Mouse (Mus musculus): ENCODE measurements around the gene Fam107b. TPM values are rescaled to one million over a fixed set of nuclear protein-coding genes. Genes with fewer than 3 reads are reported as not detected.

The Fam107b gene
- polyA plus RNA-seq, 1 experiment from 2014 or later, result 56.7 TPM

DNA sequence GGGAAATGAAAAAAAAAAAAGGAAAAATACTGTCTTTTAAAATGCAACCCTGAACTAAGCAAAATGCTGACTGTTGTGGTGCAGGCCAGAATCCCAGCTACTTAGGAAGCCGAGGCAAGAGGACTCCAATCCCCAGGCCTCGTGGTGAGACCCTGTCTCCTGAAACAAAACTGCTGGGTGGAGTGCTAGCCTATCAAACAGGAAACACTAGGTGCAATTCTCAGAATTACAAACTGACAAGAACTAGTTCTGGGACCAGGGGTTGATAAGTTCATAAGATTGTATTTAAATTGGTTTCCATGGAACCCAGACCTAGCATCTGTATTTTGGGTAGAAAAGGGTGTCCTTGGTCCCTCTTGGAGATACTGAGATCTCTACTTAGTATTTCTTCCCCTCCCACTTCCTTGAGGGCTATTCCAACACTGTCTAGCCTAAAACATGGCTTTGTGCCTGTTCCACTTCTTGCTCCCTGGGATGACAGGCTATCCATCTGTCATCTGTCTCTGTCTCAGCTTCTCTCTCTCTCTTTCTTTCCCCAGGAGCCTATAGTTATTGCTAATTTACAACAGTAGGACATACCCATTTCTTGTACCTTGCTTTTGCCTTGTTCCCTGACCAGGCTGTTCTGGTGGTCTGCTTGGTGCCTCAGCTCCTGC lies 24.5 kb downstream of the Fam107b start:
- Histone ChIP-seq H3K27me3 (ENCODE audit: control insufficient read depth, insufficient read depth, low read length) (no peaks in the 10 kb centered on the region), H3K4me1 (replicated peaks; ENCODE audit: control insufficient read depth, insufficient read depth, low read length) (no peaks in the 10 kb centered on the region), H3K4me2 (ENCODE audit: low read depth, low read length, severe bottlenecking) (no peak overlapping the region), H3K27ac (ENCODE audit: low read depth, low read length) (no peak overlapping the region), H3K36me3 (ENCODE audit: control insufficient read depth, insufficient read depth, low read length) (no peaks in the 10 kb centered on the region), H3K9ac (ENCODE audit: low read length) (no peak overlapping the region), H3K9me3 (ENCODE audit: control insufficient read depth, low read length) (no peaks in the 10 kb centered on the region; the same call in 1 of the 2 replicates), H3K4me3 (ENCODE audit: low read depth, low read length) (no peak overlapping the region)
- DNase-seq (ENCODE audit: low spot score) (no peak), ATAC-seq (replicated peaks; ENCODE audit: low FRiP score) (no peak)
- WGBS, result 79% methylated on average over 2 of the region's 2 CpGs

DNA sequence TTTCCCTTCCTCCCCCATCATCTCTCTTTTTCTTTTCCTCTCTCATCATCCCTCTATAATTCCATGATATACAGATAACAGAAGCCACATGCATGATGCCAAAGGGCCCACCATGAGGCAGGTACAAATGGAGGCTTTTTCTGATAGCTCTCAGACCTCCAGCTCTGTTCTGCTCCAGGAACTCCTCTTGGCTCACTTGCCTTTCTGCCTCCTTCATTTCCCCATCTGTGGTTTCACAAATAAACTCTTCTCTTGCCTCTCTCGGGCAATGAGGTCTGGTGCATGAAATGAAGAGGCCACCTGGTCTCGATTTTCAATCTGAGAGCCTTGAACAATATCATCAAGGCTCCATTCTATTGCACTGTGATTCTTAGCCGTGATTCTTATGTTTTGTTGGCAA lies 30.1 kb downstream of the Fam107b start:
- no peak for ATAC-seq (replicated peaks; ENCODE audit: low FRiP score)
- Histone ChIP-seq H3K4me1 (replicated peaks; ENCODE audit: control insufficient read depth, insufficient read depth, low read length) (no peaks in the 10 kb centered on the region), H3K27me3 (ENCODE audit: control insufficient read depth, insufficient read depth, low read length) (no peaks in the 10 kb centered on the region), H3K27ac (ENCODE audit: low read depth, low read length) (no peak overlapping the region), H3K4me3 (ENCODE audit: low read depth, low read length) (no peak overlapping the region), H3K4me2 (ENCODE audit: low read depth, low read length, severe bottlenecking) (no peak overlapping the region), H3K9me3 (ENCODE audit: control insufficient read depth, low read length) (no peaks in the 10 kb centered on the region), H3K9ac (ENCODE audit: low read length) (no peak overlapping the region), H3K36me3 (ENCODE audit: control insufficient read depth, insufficient read depth, low read length) (no peaks in the 10 kb centered on the region)
- no peak for DNase-seq (ENCODE audit: low spot score)
- WGBS, result 75% methylated on average over 3 of the region's 3 CpGs

DNA sequence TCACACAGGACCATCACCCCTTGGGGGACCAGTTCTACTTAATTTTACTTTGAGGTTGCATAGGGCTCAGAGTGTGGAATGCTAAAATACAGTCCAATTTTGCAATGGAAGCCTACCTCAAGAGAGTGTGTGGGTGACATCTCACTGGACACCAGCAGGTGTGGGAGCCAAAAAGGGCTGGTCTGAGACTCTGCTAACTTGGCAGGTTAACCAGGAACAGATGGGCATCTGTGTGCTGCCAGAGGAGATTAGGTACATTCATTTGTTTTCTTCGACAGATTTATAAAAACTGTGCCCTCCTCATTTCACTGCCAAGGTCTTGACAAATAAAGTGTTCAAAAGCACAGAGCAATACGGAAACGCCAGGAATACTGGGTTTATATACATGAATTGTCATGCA lies 32.3 kb downstream of the Fam107b start:
- ATAC-seq (replicated peaks; ENCODE audit: low FRiP score) (no peak), DNase-seq (ENCODE audit: low spot score) (no peak)
- Histone ChIP-seq H3K4me1 (replicated peaks; ENCODE audit: control insufficient read depth, insufficient read depth, low read length) (no peaks in the 10 kb centered on the region), H3K9ac (ENCODE audit: low read length) (no peak overlapping the region), H3K9me3 (ENCODE audit: control insufficient read depth, low read length) (no peaks in the 10 kb centered on the region), H3K4me2 (ENCODE audit: low read depth, low read length, severe bottlenecking) (no peak overlapping the region), H3K4me3 (ENCODE audit: low read depth, low read length) (no peak overlapping the region), H3K27me3 (ENCODE audit: control insufficient read depth, insufficient read depth, low read length) (no peaks in the 10 kb centered on the region), H3K27ac (ENCODE audit: low read depth, low read length) (no peak overlapping the region), H3K36me3 (ENCODE audit: control insufficient read depth, insufficient read depth, low read length) (no peaks in the 10 kb centered on the region)
- 87% methylated on average over 3 of the region's 3 CpGs for WGBS

DNA sequence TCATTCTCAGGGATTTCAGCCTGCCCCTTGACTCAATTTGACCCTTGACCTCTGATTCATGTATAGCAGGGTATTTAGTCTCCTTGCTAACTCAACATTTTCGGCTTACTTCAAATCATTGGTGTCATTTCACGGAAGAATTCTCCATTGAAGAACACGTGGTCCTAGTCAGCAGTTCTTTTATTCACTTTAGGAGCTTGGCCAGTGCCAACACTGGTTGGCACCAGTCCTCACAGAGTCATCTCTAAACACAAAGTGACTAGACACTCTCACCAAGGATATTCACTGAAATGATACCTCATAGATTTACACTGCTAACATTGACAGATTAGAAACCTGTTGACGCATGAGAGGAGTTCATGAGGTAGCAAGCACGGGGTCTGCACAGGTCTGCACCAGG lies 32.9 kb downstream of the Fam107b start:
- Histone ChIP-seq H3K27me3 (ENCODE audit: control insufficient read depth, insufficient read depth, low read length) (no peaks in the 10 kb centered on the region), H3K4me1 (replicated peaks; ENCODE audit: control insufficient read depth, insufficient read depth, low read length) (no peaks in the 10 kb centered on the region), H3K27ac (ENCODE audit: low read depth, low read length) (no peak overlapping the region), H3K4me2 (ENCODE audit: low read depth, low read length, severe bottlenecking) (no peak overlapping the region), H3K4me3 (ENCODE audit: low read depth, low read length) (no peak overlapping the region), H3K36me3 (ENCODE audit: control insufficient read depth, insufficient read depth, low read length) (no peaks in the 10 kb centered on the region), H3K9ac (ENCODE audit: low read length) (no peak overlapping the region), H3K9me3 (ENCODE audit: control insufficient read depth, low read length) (no peaks in the 10 kb centered on the region)
- DNase-seq (ENCODE audit: low spot score), result no peak
- ATAC-seq (replicated peaks; ENCODE audit: low FRiP score), result no peak
- WGBS, result 90% methylated on average over 5 of the region's 5 CpGs

DNA sequence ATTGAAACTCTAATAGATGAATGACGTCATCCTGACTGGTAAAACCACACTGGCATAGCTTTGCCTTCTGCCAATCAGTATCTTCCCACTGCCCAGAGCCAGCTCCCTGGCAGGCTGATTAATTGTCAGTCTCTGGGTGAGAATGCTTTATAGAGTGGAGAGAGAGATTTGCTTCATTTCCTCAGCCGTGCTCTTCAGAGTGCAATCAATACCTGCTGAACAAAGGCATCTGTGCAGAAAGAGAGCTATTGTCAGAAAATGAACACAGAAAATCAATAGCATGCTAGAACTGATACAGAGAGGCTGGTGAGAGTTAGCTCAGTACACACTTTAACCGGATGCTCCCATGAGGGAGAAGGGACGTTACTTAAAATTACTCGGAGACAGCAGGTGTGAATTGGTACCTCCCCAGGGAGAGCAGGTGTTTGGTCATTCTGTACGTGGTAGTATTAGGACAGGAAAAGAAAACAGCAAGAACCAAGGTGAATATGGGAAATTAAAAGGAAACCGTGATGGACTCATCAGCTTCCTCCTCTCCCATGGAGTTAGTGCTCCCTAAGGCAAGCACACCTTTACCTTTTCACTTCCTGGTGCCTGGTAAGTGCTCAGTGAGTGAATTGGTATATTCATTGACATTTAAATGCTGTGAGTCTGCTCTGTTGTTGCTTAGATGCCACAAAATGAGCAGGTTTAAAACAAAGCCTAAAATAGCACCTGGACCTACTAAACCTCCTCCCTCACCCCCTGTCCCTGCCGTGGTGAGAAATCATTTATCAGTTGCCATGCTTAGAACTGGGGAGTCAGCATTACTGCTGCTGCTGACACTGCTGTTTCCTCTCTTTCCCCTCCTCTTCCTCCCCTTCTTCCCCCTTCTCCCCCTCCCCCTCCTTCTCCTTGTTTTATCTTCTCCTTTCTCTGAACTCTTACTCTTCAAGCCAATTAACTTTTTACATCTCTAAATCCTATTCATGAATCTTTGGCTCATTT lies 38.9 kb downstream of the Fam107b start:
- Histone ChIP-seq H3K9me3 (ENCODE audit: control insufficient read depth, low read length) (no peaks in the 10 kb centered on the region), H3K4me3 (ENCODE audit: low read depth, low read length) (no peak overlapping the region), H3K27me3 (ENCODE audit: control insufficient read depth, insufficient read depth, low read length) (no peaks in the 10 kb centered on the region), H3K4me2 (ENCODE audit: low read depth, low read length, severe bottlenecking) (no peak overlapping the region), H3K9ac (ENCODE audit: low read length) (no peak overlapping the region), H3K4me1 (replicated peaks; ENCODE audit: control insufficient read depth, insufficient read depth, low read length) (no peaks in the 10 kb centered on the region), H3K27ac (ENCODE audit: low read depth, low read length) (no peak overlapping the region), H3K36me3 (ENCODE audit: control insufficient read depth, insufficient read depth, low read length) (no peaks in the 10 kb centered on the region)
- DNase-seq (ENCODE audit: low spot score) (no peak), ATAC-seq (replicated peaks; ENCODE audit: low FRiP score) (no peak)
- WGBS, result 58% methylated on average over 8 of the region's 8 CpGs

DNA sequence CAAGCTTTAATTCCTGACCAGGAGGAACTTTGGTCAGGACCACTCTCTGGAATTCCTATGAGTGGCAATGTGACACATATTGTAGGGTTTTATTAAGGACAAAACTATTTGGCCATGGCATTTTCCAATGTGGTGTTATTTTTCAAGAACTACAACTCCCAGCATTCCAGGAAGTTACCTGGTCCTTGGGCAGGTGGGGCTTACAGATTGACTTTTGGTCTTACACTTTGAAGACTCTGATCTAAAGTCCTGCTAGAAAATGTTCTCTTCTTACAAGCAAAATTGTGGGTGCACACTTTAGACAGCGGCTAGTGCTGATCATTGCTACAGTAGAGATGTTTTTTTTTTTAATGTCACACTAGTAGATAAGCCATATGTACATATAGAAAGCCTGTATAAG lies 48.2 kb downstream of the Fam107b start:
- no peak overlapping the region for H3K9ac ChIP-seq (ENCODE audit: low read length)
- 97% methylated on average over 1 of the region's 1 CpGs for WGBS
- H3K4me1 ChIP-seq (replicated peaks; ENCODE audit: control insufficient read depth, insufficient read depth, low read length), result no peaks in the 10 kb centered on the region
- no peaks in the 10 kb centered on the region for H3K36me3 ChIP-seq (ENCODE audit: control insufficient read depth, insufficient read depth, low read length)
- no peak overlapping the region for H3K27ac ChIP-seq (ENCODE audit: low read depth, low read length)
- H3K9me3 ChIP-seq (ENCODE audit: control insufficient read depth, low read length), result no peaks in the 10 kb centered on the region
- H3K4me3 ChIP-seq (ENCODE audit: low read depth, low read length), result no peak overlapping the region
- H3K4me2 ChIP-seq (ENCODE audit: low read depth, low read length, severe bottlenecking), result no peak overlapping the region
- DNase-seq (ENCODE audit: low spot score), result no peak
- H3K27me3 ChIP-seq (ENCODE audit: control insufficient read depth, insufficient read depth, low read length), result no peaks in the 10 kb centered on the region
- no peak for ATAC-seq (replicated peaks; ENCODE audit: low FRiP score)

DNA sequence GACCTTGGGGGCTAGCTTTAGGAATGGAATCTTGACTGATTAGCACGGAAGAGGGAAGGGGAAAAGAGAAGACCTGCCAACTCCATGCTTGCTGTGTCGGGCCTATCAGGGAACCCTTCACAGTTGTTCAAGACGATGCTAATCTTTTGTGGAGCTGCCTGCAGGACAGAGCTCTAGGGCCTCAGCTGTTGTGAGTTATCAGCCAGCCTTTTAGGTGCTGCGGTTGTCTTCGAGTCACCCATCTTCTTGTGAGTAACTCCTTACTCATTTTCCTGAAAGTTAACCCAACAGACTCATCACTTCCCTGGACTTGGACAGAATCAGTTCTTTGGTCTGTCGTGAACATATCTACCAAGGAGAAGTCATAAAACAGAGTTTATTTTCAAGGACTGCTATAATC lies 51.3 kb downstream of the Fam107b start:
- no peaks in the 10 kb centered on the region for H3K4me1 ChIP-seq (replicated peaks; ENCODE audit: control insufficient read depth, insufficient read depth, low read length)
- no peaks in the 10 kb centered on the region for H3K27me3 ChIP-seq (ENCODE audit: control insufficient read depth, insufficient read depth, low read length)
- DNase-seq (ENCODE audit: low spot score) (no peak), ATAC-seq (replicated peaks; ENCODE audit: low FRiP score) (no peak)
- H3K9me3 ChIP-seq (ENCODE audit: control insufficient read depth, low read length), result no peaks in the 10 kb centered on the region
- WGBS, result 80% methylated on average over 6 of the region's 6 CpGs
- H3K36me3 ChIP-seq (ENCODE audit: control insufficient read depth, insufficient read depth, low read length), result no peaks in the 10 kb centered on the region
- H3K27ac ChIP-seq (ENCODE audit: low read depth, low read length), result no peak overlapping the region
- no peak overlapping the region for H3K9ac ChIP-seq (ENCODE audit: low read length)
- no peak overlapping the region for H3K4me3 ChIP-seq (ENCODE audit: low read depth, low read length)
- H3K4me2 ChIP-seq (ENCODE audit: low read depth, low read length, severe bottlenecking), result no peak overlapping the region

DNA sequence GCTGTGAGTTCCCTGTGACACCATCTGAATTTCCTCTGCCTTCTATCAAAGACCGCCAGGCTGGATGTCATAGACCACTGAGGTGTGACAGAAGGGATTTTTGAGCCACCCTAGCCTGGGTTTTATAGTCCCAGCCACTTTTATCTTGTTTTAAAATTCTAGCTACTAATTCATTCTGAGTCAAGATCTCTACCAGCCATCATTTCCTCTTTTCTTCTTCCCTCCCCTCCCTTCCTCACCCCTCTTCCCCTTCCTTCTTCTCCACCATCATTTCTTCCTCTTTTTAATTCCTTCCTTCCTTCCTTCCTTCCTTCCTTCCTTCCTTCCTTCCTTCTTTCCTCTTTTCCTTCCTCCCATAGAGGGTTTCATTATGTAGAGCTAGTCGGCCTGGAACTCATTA lies 51.9 kb downstream of the Fam107b start:
- Histone ChIP-seq H3K4me2 (ENCODE audit: low read depth, low read length, severe bottlenecking) (no peak overlapping the region), H3K27ac (ENCODE audit: low read depth, low read length) (no peak overlapping the region), H3K36me3 (ENCODE audit: control insufficient read depth, insufficient read depth, low read length) (no peaks in the 10 kb centered on the region), H3K9ac (ENCODE audit: low read length) (no peak overlapping the region), H3K27me3 (ENCODE audit: control insufficient read depth, insufficient read depth, low read length) (no peaks in the 10 kb centered on the region), H3K4me3 (ENCODE audit: low read depth, low read length) (no peak overlapping the region), H3K4me1 (replicated peaks; ENCODE audit: control insufficient read depth, insufficient read depth, low read length) (no peaks in the 10 kb centered on the region), H3K9me3 (ENCODE audit: control insufficient read depth, low read length) (no peaks in the 10 kb centered on the region)
- DNase-seq (ENCODE audit: low spot score) (no peak), ATAC-seq (replicated peaks; ENCODE audit: low FRiP score) (no peak)
- 92% methylated on average over 2 of the region's 2 CpGs for WGBS
